Mouse (Mus musculus) left cerebral cortex, postnatal 25 days (tissue): ENCODE measurements at regions not wholly inside any gene's neighbourhood (a gene's known extent, or its start where the extent isn't known, plus 50 kb on each side); places are given as distances from the start of the nearest gene placed in this dataset.

ENCODE experiments used
- DNase-seq, 2 experiments: peaks; one replicate each; pipeline ENCODE4 v3.0.0; 2022; ENCODE audit warnings: low spot score in 2 of 2, mixed read lengths in 1 of 2
- intact Hi-C: fragments of 180-260 bp; cut with DNase I; formaldehyde crosslinking; loops from one replicate; pipeline ENCODE4 v1.15.1; 2025

DNA sequence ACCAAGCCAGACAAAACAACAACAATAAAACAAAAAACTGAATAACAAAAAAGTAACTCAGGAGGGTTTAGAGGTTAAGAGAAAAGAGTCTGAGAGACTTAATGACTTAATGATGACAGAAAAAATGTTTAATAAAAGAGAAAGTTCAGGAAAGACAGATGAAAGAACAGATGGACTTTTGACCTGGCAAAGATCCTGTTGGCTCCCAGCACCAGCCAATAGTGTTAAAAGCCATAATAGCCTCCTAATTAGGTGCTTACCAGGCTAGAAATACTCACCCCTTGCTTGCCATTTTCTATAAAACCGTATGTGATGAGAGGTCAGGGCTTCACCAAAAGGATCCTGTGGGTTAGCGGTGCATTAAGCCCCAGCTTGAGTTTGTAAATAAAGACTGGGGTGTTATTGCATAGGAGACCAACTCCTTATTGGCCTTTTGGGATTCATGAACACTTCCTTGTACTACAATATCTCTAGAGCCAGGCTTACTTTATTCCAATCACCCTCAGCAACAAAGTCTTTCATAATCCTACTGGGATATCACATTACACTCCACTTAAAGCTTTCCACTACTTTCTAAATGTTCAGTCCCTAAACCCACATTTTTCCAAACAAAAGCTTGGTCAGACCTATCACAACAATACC, 282.1 kb upstream of the Rasa1 start:
- intact Hi-C loops: no loop called here
- no peak for DNase-seq

DNA sequence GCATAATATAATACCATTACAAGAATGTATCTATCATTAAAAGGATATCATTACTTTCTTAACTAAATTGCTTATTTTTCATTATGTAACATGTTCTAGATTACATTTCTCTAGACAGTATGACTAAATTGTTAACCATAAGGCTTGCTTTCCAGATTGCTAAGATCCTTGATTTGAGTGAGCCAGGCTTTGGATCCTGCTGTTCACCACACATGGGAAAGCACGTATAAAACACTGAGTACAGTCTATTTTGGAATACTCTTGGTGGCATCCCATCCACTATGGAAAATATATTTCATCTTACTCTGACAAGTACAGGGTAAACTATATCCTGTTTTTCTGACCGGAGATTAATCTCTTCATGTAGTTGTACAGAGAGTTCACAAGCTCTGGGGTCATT, 268.9 kb upstream of the Rasa1 start:
- peak in 1 of 2 experiments; percentile 4 for DNase-seq
- intact Hi-C loops: no loop called here

DNA sequence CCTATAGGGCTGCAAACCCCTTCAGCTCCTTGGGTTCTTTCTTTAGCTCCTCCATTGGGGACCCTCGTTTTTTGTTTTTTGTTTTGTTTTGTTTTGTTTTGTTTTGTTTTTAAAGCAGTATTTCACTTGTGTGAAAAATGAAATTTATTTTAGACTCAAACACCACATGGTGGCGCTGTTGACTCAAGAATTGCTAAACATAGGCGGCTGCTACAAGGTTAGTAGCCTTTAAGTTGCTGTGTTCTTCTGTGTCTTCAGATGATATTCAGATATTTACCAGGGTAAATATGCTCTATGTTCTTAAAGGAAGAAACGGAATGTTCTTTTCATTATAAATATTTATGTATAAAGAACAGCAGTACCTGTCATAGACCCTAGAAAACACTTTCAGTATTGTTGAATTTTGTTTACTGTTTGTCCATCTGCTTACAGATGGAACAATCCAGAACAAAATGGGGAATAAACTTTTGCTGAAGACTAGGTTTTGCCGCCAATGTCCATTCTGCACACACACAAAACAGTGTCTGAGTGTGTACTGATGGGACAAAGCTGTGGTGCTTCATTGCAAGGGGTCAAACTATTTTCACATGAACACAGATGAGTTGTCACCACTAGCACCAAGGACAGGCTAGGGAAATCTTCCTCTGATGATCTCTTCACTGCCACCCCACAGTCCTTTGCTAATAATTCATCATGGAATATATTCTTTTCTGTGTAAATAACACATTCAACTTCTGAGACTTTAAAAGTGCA, 267.3 kb upstream of the Rasa1 start:
- intact Hi-C loops: no loop called here
- peak; percentile 61 to 72 for DNase-seq

DNA sequence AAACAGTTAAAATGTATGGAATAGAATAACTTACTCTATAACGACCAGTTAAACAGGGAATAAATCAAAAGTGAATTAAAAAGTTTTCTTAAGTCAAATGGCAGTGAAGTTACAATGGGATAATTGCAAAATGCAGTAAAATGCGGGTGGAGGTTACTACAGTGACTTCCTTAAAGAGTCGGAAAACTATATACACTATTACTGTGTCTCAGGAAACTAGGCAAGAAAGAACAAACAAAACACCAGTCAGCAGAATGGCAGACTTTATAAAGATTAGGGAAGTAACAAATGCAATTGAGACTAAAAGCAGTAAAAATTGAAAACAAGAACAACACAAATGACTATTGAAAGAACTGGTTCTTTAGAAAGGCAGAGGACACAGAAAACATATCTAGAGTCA, 264.1 kb upstream of the Rasa1 start:
- DNase-seq: no peak
- intact Hi-C loops: no loop called here

DNA sequence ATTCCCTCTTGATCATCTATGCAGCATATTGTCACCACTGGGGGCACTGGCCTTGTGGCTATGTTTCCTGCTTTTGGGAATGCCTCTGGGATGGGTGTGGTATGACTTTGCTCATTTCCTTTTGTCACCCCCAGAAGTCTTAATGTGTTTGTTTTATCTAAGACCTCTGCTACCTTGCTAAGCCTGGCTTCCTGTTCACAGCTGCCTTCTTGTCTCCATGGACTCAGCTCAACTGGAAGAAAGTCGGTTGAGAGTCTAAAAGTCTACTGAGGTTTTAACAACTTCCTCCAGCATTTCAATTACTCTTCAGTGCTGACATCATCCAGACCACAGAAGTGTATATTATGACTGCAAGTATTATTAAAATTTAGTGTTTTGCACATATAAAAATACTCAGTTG, 220.7 kb upstream of the Rasa1 start:
- DNase-seq: no peak
- intact Hi-C loops: no loop called here

DNA sequence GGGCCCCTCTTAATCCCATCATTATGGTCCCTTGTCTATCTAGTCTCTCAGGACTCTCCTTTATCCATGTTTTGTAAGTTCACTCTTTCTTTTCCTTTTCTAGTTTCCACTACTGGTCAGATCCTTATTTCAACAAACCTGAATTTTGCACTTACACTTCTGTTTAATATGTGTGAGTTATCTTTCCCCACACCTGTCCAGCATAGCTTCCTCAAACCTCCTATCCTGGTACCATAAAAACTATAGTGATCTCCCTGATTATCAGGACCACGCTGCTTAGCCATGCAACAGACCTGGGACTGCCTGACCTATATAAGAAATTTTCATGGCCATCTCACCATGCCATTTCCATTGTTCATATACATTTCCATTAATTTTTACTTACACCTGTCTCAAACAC, 219.6 kb upstream of the Rasa1 start:
- intact Hi-C loops: no loop called here
- no peak for DNase-seq

DNA sequence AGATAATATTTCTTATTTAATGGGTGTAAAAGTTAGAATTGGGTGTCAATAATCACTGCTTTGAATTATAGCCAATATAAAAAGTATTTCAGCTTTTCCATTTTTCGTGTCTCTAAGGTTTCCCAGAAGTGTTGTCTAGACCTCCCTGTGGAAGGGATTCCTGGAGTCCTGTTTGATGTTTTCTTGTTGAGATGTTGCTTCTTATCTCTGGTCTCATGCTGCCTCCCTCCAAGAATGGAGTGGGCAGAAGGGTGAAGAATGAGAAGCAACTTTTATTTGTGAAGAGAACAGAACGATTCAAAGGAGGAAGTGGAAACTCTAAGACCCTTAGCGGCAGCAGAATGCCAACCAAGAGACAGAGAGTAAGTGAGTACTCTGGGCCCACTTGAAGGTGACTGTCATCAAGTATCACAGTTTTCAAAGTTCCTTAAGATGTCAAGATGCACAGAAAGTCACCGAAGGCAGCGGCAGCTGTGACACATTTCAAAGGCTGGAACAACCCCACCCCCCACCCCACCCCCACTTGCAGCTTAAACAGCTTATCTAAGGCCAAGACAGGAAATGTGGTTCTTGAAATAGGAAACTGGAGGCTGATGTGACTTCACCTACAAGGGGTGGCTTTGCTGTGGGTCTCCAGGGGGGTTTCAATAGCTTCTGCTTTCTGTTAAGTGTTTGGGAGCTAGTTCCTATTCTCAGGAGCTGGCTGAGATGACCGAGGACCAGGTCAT, 218.6 kb upstream of the Rasa1 start:
- intact Hi-C loops: no loop called here
- no peak for DNase-seq

DNA sequence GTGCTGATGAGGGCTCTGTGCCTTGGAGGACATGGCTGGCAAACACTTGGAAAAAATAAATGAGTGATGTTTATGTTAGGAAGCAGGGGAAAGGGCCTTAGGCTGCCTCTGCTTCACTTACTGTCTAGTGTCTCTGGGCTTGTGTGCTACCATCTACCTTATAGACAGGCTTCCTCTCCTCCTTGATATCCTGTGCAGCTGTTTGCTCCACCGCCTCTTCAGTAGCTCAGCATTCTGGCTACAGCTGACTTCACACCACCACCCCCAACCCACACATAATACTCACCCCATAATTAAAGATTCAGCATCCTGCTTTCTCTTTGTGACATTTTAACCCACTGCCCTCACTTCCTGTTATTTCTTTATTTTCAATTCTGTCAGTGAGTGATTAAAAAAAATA, 217.9 kb upstream of the Rasa1 start:
- intact Hi-C loops: no loop called here
- DNase-seq: no peak

DNA sequence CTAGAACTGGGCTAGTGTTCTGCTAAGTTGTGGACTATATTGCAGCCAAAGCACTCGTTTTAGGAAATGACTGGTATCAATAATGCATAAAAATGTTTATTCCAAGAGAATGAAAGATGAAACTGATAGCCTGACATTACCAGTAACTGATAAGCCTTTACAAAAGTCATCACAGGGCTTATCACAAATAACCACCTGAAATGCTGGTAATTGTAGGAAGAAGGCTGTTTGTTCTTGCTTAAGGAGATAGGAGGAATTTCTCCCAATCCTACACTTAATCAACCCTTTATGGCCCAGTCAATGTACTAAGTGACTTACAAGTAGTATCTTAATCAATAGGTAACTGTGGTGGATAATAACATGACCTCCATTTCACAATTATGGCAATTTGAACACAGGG, 217.1 kb upstream of the Rasa1 start:
- intact Hi-C loops: no loop called here
- no peak for DNase-seq

DNA sequence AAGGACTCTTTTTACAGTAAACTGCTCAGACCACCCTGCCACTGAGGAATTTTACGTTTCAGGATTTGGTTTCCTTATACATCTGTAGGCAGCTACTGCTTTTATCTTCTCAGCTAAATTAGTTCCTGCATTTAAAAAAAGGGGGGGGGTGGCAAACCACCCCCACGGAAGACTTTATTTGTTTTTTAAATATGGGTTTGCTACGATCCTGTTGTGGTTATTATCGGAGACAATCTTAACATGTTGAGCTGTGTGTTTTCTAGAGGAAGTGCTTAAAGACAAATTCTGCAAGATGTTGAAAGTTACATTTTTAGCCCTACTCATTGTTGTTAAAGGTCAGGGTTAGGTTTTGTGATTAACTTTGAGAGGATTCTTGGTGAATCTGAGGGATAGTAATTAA, 216.1 kb upstream of the Rasa1 start:
- intact Hi-C loops: no loop called here
- no peak for DNase-seq

DNA sequence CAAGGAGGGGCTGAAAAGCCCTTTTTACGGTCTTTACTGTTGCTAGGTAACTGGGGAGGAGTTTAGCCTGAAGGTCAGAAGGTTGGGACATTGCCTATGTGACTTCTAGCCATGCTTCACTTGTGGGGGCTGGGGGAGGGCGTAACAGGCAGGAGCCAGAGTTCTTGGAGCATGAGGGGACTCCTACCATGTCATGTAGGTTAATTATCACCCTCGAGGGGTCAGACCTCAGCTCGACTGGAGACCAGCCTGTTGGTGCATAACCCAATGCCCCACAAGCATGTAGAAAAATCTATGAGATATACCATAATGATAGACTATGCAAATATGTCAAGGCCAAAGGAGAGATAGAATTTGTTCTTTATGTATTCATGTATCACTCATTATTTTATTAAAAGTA, 215.1 kb upstream of the Rasa1 start:
- DNase-seq: no peak
- intact Hi-C loops: no loop called here

DNA sequence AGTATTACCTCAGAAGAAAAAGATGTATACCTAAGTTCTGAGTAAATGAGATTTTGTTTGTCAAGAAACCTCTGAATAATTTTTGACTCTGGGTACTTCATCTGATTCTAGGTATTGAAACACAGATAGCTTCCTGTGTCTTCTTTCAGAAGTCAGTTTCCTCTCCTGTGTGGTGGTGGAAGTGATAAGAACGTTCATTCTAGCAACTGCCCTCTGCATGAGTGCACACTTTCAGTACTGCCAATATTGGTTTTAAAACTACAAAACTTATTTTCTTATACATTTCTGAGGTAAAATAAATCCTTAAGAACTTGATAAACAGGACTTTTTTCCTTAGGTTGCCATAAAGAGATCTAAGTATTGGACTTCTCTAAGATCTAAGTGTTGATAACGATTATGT, 209.8 kb upstream of the Rasa1 start:
- no peak for DNase-seq
- intact Hi-C loops: no loop called here

DNA sequence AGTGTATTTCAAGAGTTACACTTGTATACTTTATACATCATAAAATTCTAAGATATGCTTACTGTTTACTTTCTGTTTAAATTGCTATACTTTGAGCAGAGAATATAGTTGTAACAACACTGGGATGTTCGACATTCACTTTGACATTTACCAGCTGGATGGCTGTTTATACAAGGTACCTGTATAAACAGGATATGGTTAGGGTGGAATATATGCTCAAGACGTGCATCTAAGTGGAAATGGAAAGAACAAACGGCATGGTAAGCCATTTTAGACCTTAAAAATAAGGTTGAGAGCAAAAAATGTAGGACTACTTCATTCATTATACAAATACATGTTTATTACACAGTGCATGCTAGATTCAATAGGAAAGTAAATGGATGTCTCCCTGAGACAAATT, 195.9 kb upstream of the Rasa1 start:
- DNase-seq: no peak
- intact Hi-C loops: no loop called here

DNA sequence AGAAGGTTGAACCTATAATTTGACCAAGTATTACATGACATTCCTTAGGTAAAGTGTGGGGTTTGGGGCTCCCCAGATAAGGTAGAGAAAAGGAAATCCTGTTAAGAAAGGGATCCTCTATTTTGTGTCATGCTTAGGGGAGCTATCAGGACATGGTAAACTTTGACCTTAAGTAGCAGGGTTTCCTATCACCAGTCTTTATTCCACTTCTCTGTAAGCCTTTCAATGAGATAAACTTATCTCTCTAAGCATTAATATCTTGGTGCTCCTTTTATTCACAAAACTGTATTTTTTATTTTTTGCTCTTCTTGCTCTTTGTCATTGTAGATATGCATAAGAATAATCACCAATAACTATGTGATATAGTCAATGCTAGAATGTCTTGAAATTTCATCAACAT, 194.4 kb upstream of the Rasa1 start:
- no peak for DNase-seq
- intact Hi-C loops: no loop called here

DNA sequence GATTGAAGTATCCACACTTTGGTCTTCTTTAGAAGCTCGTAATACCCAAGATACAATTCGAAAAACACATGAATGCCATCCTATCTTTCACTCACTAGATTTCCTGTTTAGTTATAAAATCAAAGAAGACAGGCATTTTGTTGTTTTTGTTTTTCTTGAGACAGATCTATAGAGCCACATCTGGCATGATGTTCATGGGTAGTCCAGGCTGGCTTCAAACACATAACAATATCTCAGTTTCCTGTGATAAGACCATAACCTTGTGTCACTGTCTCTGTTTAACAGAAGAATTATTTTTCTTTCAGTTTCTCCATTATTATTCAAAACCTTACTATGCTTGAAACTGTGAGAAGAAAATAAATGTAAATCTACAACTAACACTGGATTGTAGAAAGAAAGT, 190.5 kb upstream of the Rasa1 start:
- no peak for DNase-seq
- intact Hi-C loops: no loop called here

DNA sequence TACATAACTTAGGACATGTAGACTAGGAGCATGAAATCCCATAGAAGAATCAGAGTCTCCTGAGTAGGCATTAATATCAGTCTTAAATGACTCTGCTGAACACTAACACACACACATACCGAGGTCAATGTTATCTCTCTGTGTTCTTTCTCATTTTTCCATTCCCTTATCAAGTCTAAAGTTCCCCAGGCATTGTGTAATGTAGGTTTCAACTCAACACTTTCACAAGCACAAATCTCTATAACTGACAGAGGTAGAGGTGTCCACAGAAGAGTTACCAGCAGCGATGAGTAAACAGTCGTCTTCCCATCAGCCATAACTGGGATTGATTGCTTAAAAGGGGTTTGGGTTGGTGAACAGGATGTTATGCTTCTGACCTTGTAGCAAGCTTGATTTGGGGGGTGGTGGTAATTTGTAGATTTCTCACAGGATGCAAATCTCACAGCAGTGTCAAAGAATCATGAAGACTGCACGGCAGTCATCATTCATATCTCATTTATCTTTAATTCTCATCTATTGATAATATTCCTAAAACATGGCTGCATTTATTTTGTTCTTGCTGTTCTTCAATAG, 187.4 kb upstream of the Rasa1 start:
- no peak for DNase-seq
- intact Hi-C loops: no loop called here

DNA sequence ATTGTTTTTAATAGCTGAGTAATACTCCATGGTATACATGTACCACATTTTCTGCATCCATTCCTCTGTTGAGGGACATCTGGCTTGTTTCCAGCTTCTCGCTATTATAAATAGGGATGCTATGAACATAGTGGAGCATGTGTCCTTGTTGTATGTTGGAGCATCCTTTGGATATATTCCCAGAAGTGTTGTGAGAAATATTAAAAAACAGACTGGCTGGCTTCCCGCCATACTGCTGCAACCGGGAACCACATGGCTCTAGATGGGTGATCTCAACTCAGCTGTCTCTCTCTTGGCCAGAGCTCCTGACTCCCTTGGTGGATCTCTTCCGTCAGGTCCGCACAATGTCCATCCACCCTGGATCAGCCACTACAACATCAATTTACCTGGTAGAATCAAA, 182.4 kb upstream of the Rasa1 start:
- DNase-seq: no peak
- intact Hi-C loops: no loop called here

DNA sequence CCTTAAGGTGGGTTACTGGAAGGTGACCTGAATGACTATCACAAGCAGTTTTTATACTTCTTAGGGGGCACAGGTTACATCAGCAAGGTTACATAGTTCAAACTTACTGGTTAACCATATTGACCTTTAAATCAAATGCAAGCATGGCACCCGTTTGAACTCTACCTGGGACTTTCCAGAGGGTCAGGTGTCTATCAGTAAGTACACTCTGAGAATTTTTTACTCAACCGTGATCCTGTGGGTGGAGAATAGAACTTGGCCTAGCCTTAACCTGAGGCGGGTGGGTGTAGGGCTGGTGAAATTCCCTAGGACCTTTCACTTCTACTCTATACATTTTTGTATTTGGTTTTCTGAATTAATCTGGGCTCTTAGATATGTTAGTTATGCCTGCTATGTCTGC, 170.5 kb upstream of the Rasa1 start:
- intact Hi-C loops: no loop called here
- no peak for DNase-seq

DNA sequence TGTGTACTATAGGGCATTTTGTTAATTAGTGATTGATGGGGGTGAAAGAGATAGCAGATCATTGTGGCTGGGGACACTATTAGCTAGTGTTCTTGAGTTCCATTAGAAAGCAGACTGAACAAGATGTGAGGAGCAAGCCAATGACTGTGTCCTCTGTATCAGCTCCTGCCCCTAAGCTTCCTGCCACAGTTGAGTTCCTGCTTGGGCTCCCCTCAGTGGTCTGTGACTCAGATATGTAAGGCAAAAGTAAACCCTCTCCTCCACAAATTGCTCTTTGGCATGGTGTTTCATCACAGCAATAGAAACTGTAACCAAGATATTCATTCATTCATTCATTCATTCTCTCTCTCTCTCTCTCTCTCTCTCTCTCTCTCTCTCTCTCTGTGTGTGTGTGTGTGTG, 169.7 kb upstream of the Rasa1 start:
- intact Hi-C loops: no loop called here
- DNase-seq: no peak

DNA sequence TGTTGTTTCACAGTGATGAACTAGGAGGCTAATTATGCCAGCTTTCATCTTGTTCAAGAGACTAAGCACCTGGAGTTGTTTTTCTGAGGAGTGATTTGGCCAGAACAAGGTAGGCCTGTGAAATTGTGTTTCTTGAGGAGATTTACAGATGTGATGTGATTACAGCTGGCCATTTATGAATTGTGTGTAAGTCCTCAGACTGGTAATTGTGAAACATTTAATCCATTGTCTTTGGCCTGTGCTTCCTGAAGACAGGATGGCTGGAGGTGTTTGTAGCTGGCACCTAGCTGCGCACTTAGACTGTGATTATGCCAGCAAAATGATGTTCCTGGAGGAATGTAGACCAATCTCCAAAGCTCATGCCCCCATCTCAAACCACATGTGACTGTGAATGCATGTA, 150.7 kb upstream of the Rasa1 start:
- intact Hi-C loops: loop anchor here (5.0 kb wide), 1 partner anchor 152 kb away; the partner anchor contains the start of gene Rasa1
- DNase-seq: no peak

DNA sequence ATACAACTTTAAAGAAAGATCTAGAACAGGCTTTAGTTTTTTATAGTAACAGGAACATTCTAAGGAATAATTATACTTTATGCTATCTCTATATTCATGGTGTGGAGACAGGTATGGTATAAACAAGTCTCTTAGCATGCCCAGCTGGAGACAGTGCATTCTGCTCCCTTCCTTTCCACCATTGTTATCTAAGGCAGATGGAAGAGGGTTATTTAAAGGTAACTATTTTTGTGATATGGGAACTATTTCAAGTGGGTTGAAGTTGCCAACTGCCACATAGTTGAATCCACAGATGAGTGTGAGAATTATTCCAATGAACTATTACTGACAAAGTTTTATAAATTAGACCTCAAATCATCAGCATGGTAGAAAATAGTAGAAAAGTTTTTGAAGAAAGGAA, 148.9 kb upstream of the Rasa1 start:
- intact Hi-C loops: loop anchor here (2.0 to 5.0 kb wide), 2 partner anchors 127 to 151 kb away; partner anchors contain the start of gene Rasa1
- DNase-seq: peak in 1 of 2 experiments; percentile 16
